Mouse (Mus musculus) CH12.LX (cell line): ENCODE measurements around the gene Rmi2. TPM values are rescaled to one million over a fixed set of nuclear protein-coding genes. Genes with fewer than 3 reads are reported as not detected.

Experiments
- DNase-seq: peaks from one replicate; pipeline ENCODE4 v3.0.0-alpha.2; 2013; ENCODE audit errors: extremely low read depth
- H3K27ac ChIP-seq: 2 replicates; pipeline ENCODE4 v1.5.1; 2012; ENCODE audit warnings: low read depth, mild to moderate bottlenecking, control low read depth, moderate library complexity; ENCODE audit not compliant: insufficient read depth
- H3K27me3 ChIP-seq: replicated peaks from 2 replicates; pipeline ENCODE3; 2012; ENCODE audit warnings: inconsistent platforms
- H3K36me3 ChIP-seq, 2 experiments: replicated peaks in 1 of 2; 2 replicates each; pipeline versions ENCODE3 to v1.6.1; 2012; ENCODE audit warnings: inconsistent platforms in 1 of 2, low read length in 1 of 2, mild to moderate bottlenecking in 1 of 2, mixed read lengths in 1 of 2, moderate library complexity in 1 of 2; ENCODE audit not compliant: control insufficient read depth in 1 of 2, insufficient read depth in 1 of 2
- H3K4me1 ChIP-seq, 2 experiments: 2 replicates each; pipeline ENCODE4 v1.6.1; 2012; ENCODE audit warnings: inconsistent platforms in 1 of 2, moderate library complexity in 1 of 2; ENCODE audit not compliant: insufficient read depth in 2 of 2, control insufficient read depth in 1 of 2
- H3K4me2 ChIP-seq: 2 replicates; pipeline ENCODE4 v1.6.1; 2012; ENCODE audit warnings: low read depth, mild to moderate bottlenecking, control low read depth; ENCODE audit not compliant: poor library complexity, insufficient read depth, severe bottlenecking
- H3K4me3 ChIP-seq, 3 experiments: fragments of 150-350 bp in 1 of 3; sonication (generic) in 1 of 3; replicated peaks in 1 of 3; 2 replicates each; pipeline versions ENCODE3 to v1.5.1; 2011 to 2012; ENCODE audit warnings: low read depth in 2 of 3, low read length in 2 of 3, mild to moderate bottlenecking in 2 of 3, moderate library complexity in 2 of 3, control low read depth in 1 of 3, improper control_type of control experiment in 1 of 3, inconsistent platforms in 1 of 3, mixed read lengths in 1 of 3; ENCODE audit not compliant: poor library complexity in 1 of 3
- H3K79me2 ChIP-seq: replicated peaks from 2 replicates; pipeline ENCODE4 v1.6.1; 2012; ENCODE audit warnings: mild to moderate bottlenecking, moderate library complexity; ENCODE audit not compliant: control insufficient read depth, poor library complexity, insufficient read depth, severe bottlenecking; ENCODE audit errors: extremely low read depth
- H3K9ac ChIP-seq: 2 replicates; pipeline ENCODE4 v1.6.1; 2012; ENCODE audit warnings: low read depth, mild to moderate bottlenecking, control low read depth, moderate library complexity; ENCODE audit not compliant: insufficient read depth
- H3K9me3 ChIP-seq: replicated peaks from 2 replicates; pipeline ENCODE3; 2012; ENCODE audit warnings: low read length, inconsistent platforms, mixed read lengths
- BHLHE40 ChIP-seq: IDR thresholded peaks from 2 replicates; pipeline ENCODE4 v1.6.1; 2011; ENCODE audit warnings: mild to moderate bottlenecking, low read depth, low read length, improper control_type of control experiment
- CHD1 ChIP-seq: IDR thresholded peaks from 2 replicates; pipeline ENCODE4 v1.6.1; 2012; ENCODE audit warnings: low read depth, low read length, improper control_type of control experiment, inconsistent platforms
- CHD2 ChIP-seq: IDR thresholded peaks from 2 replicates; pipeline ENCODE4 v1.6.1; 2011; ENCODE audit warnings: low read length, improper control_type of control experiment
- CTCF ChIP-seq, 2 experiments: IDR thresholded peaks in 1 of 2; conservative IDR thresholded peaks in 1 of 2; 2 replicates each; pipeline ENCODE4 v1.5.1; 2011 to 2012; ENCODE audit warnings: low read depth in 2 of 2, low read length in 2 of 2, improper control_type of control experiment in 1 of 2, inconsistent platforms in 1 of 2, mild to moderate bottlenecking in 1 of 2, moderate library complexity in 1 of 2
- E2F4 ChIP-seq: IDR thresholded peaks from 2 replicates; pipeline ENCODE4 v1.6.1; 2011; ENCODE audit warnings: low read depth, low read length, improper control_type of control experiment; ENCODE audit not compliant: insufficient replicate concordance
- ELF1 ChIP-seq: IDR thresholded peaks from 2 replicates; pipeline ENCODE4 v1.6.1; 2014; ENCODE audit warnings: low read depth, mild to moderate bottlenecking, inconsistent platforms, low read length, improper control_type of control experiment
- EP300 ChIP-seq: IDR thresholded peaks from 2 replicates; pipeline ENCODE4 v1.6.1; 2011; ENCODE audit warnings: low read length, improper control_type of control experiment
- ETS1 ChIP-seq: conservative IDR thresholded peaks from 2 replicates; pipeline ENCODE4 v1.6.1; 2012; ENCODE audit warnings: low read depth, mild to moderate bottlenecking, inconsistent platforms, low read length, improper control_type of control experiment, moderate library complexity
- GABPA ChIP-seq: IDR thresholded peaks from 2 replicates; pipeline ENCODE4 v1.6.1; 2012; ENCODE audit warnings: low read depth, low read length, improper control_type of control experiment, inconsistent platforms; ENCODE audit not compliant: insufficient replicate concordance
- HCFC1 ChIP-seq: IDR thresholded peaks from 2 replicates; pipeline ENCODE4 v1.6.1; 2012; ENCODE audit warnings: low read depth, mild to moderate bottlenecking, inconsistent platforms, low read length, improper control_type of control experiment
- IRF4 ChIP-seq: IDR thresholded peaks from 2 replicates; pipeline ENCODE4 v1.6.1; 2014; ENCODE audit warnings: low read depth, mild to moderate bottlenecking, inconsistent platforms, low read length, improper control_type of control experiment
- JUN ChIP-seq: IDR thresholded peaks from 2 replicates; pipeline ENCODE4 v1.6.1; 2011; ENCODE audit warnings: low read depth, mild to moderate bottlenecking, low read length, improper control_type of control experiment, moderate library complexity; ENCODE audit not compliant: insufficient read depth
- JUND ChIP-seq: conservative IDR thresholded peaks from 2 replicates; pipeline ENCODE4 v1.6.1; 2011; ENCODE audit warnings: low read depth, low read length, improper control_type of control experiment
- KAT2A ChIP-seq: IDR thresholded peaks from 2 replicates; pipeline ENCODE4 v1.6.1; 2012; ENCODE audit warnings: low read length, improper control_type of control experiment, inconsistent platforms; ENCODE audit not compliant: insufficient replicate concordance
- MAFK ChIP-seq: IDR thresholded peaks from 2 replicates; pipeline ENCODE4 v1.6.1; 2011; ENCODE audit warnings: low read length, improper control_type of control experiment; ENCODE audit not compliant: insufficient replicate concordance
- MAX ChIP-seq: IDR thresholded peaks from 2 replicates; pipeline ENCODE4 v1.6.1; 2011; ENCODE audit warnings: low read length, improper control_type of control experiment
- MAZ ChIP-seq: IDR thresholded peaks from 2 replicates; pipeline ENCODE4 v1.6.1; 2012; ENCODE audit warnings: low read depth, mild to moderate bottlenecking, inconsistent platforms, low read length, improper control_type of control experiment, moderate library complexity
- MEF2A ChIP-seq: IDR thresholded peaks from 2 replicates; pipeline ENCODE4 v1.6.1; 2014; ENCODE audit warnings: low read depth, mild to moderate bottlenecking, inconsistent platforms, low read length, improper control_type of control experiment, borderline replicate concordance
- MXI1 ChIP-seq: IDR thresholded peaks from 2 replicates; pipeline ENCODE4 v1.6.1; 2011; ENCODE audit warnings: mild to moderate bottlenecking, low read depth, low read length, improper control_type of control experiment
- MYC ChIP-seq: IDR thresholded peaks from 2 replicates; pipeline ENCODE4 v1.6.1; 2011; ENCODE audit warnings: low read depth, mild to moderate bottlenecking, improper control_type of control experiment, low read length
- NELFE ChIP-seq: IDR thresholded peaks from 2 replicates; pipeline ENCODE4 v1.6.1; 2011; ENCODE audit warnings: low read depth, low read length, improper control_type of control experiment
- NRF1 ChIP-seq: IDR thresholded peaks from 2 replicates; pipeline ENCODE4 v1.6.1; 2014; ENCODE audit warnings: low read depth, mild to moderate bottlenecking, inconsistent platforms, low read length, improper control_type of control experiment, moderate library complexity
- PAX5 ChIP-seq: IDR thresholded peaks from 2 replicates; pipeline ENCODE4 v1.6.1; 2012; ENCODE audit warnings: low read length, inconsistent platforms, mixed read lengths
- POLR2A ChIP-seq: IDR thresholded peaks from 2 replicates; pipeline ENCODE4 v1.6.1; 2011; ENCODE audit warnings: low read depth, mild to moderate bottlenecking, improper control_type of control experiment, low read length
- POLR2AphosphoS2 ChIP-seq: IDR thresholded peaks from 2 replicates; pipeline ENCODE4 v1.6.1; 2011; ENCODE audit warnings: low read depth, low read length, improper control_type of control experiment
- RAD21 ChIP-seq: IDR thresholded peaks from 2 replicates; pipeline ENCODE4 v1.6.1; 2011; ENCODE audit warnings: low read depth, mild to moderate bottlenecking, low read length, improper control_type of control experiment, moderate library complexity
- RCOR1 ChIP-seq: conservative IDR thresholded peaks from 2 replicates; pipeline ENCODE4 v1.6.1; 2012; ENCODE audit warnings: low read depth, mild to moderate bottlenecking, inconsistent platforms, low read length, improper control_type of control experiment
- SIN3A ChIP-seq: IDR thresholded peaks from 2 replicates; pipeline ENCODE4 v1.6.1; 2012; ENCODE audit warnings: low read length, improper control_type of control experiment, inconsistent platforms
- SMC3 ChIP-seq: IDR thresholded peaks from 2 replicates; pipeline ENCODE4 v1.6.1; 2011; ENCODE audit warnings: low read depth, low read length, improper control_type of control experiment
- TBP ChIP-seq: conservative IDR thresholded peaks from 2 replicates; pipeline ENCODE4 v1.6.1; 2011; ENCODE audit warnings: low read depth, low read length, improper control_type of control experiment
- TCF12 ChIP-seq: IDR thresholded peaks from 2 replicates; pipeline ENCODE4 v1.6.1; 2014; ENCODE audit warnings: low read depth, mild to moderate bottlenecking, inconsistent platforms, low read length, improper control_type of control experiment
- UBTF ChIP-seq: IDR thresholded peaks from 2 replicates; pipeline ENCODE4 v1.6.1; 2012; ENCODE audit warnings: low read depth, mild to moderate bottlenecking, inconsistent platforms, low read length, improper control_type of control experiment, moderate library complexity
- USF1 ChIP-seq: IDR thresholded peaks from 2 replicates; pipeline ENCODE4 v1.6.1; 2014; ENCODE audit warnings: low read depth, mild to moderate bottlenecking, inconsistent platforms, low read length, improper control_type of control experiment
- USF2 ChIP-seq: conservative IDR thresholded peaks from 2 replicates; pipeline ENCODE4 v1.6.1; 2011; ENCODE audit warnings: low read depth, low read length, improper control_type of control experiment
- ZC3H11A ChIP-seq: IDR thresholded peaks from 2 replicates; pipeline ENCODE4 v1.6.1; 2012; ENCODE audit warnings: low read depth, mild to moderate bottlenecking, inconsistent platforms, low read length, improper control_type of control experiment
- ZKSCAN1 ChIP-seq: IDR thresholded peaks from 2 replicates; pipeline ENCODE4 v1.6.1; 2012; ENCODE audit warnings: low read depth, inconsistent platforms, low read length, improper control_type of control experiment, borderline replicate concordance
- ZMIZ1 ChIP-seq: IDR thresholded peaks from 2 replicates; pipeline ENCODE4 v1.6.1; 2012; ENCODE audit warnings: low read depth, mild to moderate bottlenecking, inconsistent platforms, low read length, improper control_type of control experiment
- ZNF384 ChIP-seq: IDR thresholded peaks from 2 replicates; pipeline ENCODE4 v1.6.1; 2012; ENCODE audit warnings: low read depth, low read length, improper control_type of control experiment, inconsistent platforms
- dilution Hi-C: fragments of 300-500 bp; cut with MboI; formaldehyde crosslinking; loops from 2 replicates; pipeline ENCODE4 v1.14.3; 2020; ENCODE audit warnings: low sequenced_read_pairs; ENCODE audit not compliant: extremely low pct_unique_long_range_greater_than_20kb, extremely low pct_ligation_motif_present
- in situ Hi-C: fragments of 300-500 bp; cut with MboI; formaldehyde crosslinking; loops from 3 replicates; pipeline ENCODE4 v1.14.3; 2019; ENCODE audit warnings: low sequenced_read_pairs, low pct_ligation_motif_present, low pct_unique_long_range_greater_than_20kb, mixed read lengths
- polyA plus RNA-seq: library from polyadenylated mRNA; unstranded; fragments of >175 nt; gene quantifications from 2 replicates; pipeline ENCODE4 v1.2.1, GENCODE M21; 2012; ENCODE audit warnings: low read depth; ENCODE audit not compliant: insufficient read length
- total RNA-seq, 2 experiments: library from RNA; depleted of rRNA; stranded (reverse); fragments of 300-350 nt in 1 of 2; fragments of >200 nt in 1 of 2; gene quantifications; 2 replicates each; pipeline ENCODE4 v1.2.3; 2012 to 2014

The Rmi2 gene
- 6.8 and 7.7 TPM in 2 replicates for total RNA-seq (2012; rRNA removed)
- 7.5 and 9.3 TPM in 2 replicates for total RNA-seq (2014; rRNA removed)
- 12.1 and 13.8 TPM in 2 replicates for polyA plus RNA-seq

GRCm38 (mm10) chr16:10834911-10835587 is at the start of gene Rmi2:
Gene Rmi2, plus strand, starts transcription at chr16:10835059.
- dilution Hi-C loops (no loop called here), in situ Hi-C loops (loop anchor here (5.0 kb wide), 1 partner anchor 43 kb away; the partner anchor contains the start of gene Prm3)
- H3K4me3 ChIP-seq: peak within 1 kb of the TSS; percentile 74 to 99 (median 77)
- no peaks in the 10 kb centered on the region for H3K27me3 ChIP-seq
- peak within 1 kb of the TSS; percentile 82 for H3K27ac ChIP-seq
- peaks cover 9% of the 10 kb centered on the region; the same call in 1 of the 2 replicates for H3K79me2 ChIP-seq
- DNase-seq: peak; percentile 90
- H3K9ac ChIP-seq: peak within 1 kb of the TSS; percentile 96
- peaks cover 3% of the 10 kb centered on the region for H3K9me3 ChIP-seq
- H3K36me3 ChIP-seq: peaks cover 1 to 30% of the 10 kb centered on the region in 2 experiments
- H3K4me2 ChIP-seq: peak within 1 kb of the TSS; percentile 97
- TF ChIP-seq MAZ (0 out of 2 replicates have a peak, but pooled peaks have one; percentile 9), HCFC1 (peak; percentile 33), RAD21 (no peak), PAX5 (no peak), RCOR1 (no peak), MAX (peak; percentile 94), E2F4 (peak; percentile 97), TCF12 (peak; percentile 62), CHD2 (peak; percentile 57), CTCF (conservative IDR thresholded peaks at IDR 0.05 in 1 of 2, IDR thresholded peaks at IDR 0.05 in 1 of 2; ENCODE audit: low read depth in 2 of 2, low read length in 2 of 2) (no peak; a peak in 1 of 4 replicates), EP300 (no peak), JUND (no peak), NELFE (peak; percentile 84), ZKSCAN1 (no peak), UBTF (no peak), CHD1 (peak; percentile 22; the same call in 1 of the 2 replicates), MEF2A (peak; percentile 46; the same call in 1 of the 2 replicates), MXI1 (peak; percentile 93), ETS1 (no peak), MAFK (no peak; the same call in 1 of the 2 replicates), SMC3 (no peak), JUN (no peak), NRF1 (peak; percentile 61), USF1 (no peak), GABPA (no peak), POLR2AphosphoS2 (no peak), MYC (no peak; the same call in 1 of the 2 replicates), ZC3H11A (no peak), ZMIZ1 (peak; percentile 90), USF2 (no peak), SIN3A (peak; percentile 89), ZNF384 (no peak), KAT2A (0 out of 2 replicates have a peak, but pooled peaks have one; percentile 62), BHLHE40 (no peak), TBP (no peak; the same call in 1 of the 2 replicates), ELF1 (no peak; the same call in 1 of the 2 replicates), IRF4 (peak; percentile 27; the same call in 1 of the 2 replicates), POLR2A (peak; percentile 82)
- H3K4me1 ChIP-seq: peaks cover 21 to 44% of the 10 kb centered on the region in 2 experiments
